Mouse (Mus musculus): ENCODE results near the gene Dis3l2. TPM values are rescaled to one million over a fixed set of nuclear protein-coding genes. Genes with fewer than 3 reads are reported as not detected.

Dis3l2 gene
- polyA plus RNA-seq, 1 experiment from 2014 or later, result 8.8 TPM

DNA sequence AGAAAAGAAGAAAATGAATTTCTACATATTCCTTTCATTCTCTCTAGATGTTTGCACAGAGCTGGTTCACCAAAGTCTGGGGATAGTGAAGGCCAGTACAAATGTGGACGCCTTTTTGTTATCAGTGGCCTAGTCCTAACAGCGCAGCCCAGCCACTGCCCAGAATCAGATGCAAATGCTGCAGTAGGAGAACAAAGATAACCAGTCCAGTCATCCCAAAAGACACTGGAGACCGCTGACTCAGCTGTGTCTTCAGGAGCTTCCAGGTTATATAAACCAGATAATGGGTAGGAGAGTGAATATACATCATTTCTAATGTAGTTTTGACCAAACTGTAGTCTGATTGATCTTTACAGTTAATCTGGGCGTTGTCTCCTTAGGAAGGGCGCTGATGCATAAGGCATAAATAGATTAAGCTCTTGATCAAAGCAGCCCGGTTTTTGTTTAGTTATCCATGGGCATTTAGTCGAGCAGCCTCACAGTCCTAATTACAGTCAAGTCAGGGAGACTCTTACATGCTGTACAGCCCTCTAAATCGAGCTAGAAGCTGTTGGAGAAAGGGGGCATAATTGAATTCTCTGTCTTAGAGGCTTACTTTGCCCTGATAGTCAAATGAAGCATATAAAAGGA is 212.9 kb downstream of the Dis3l2 start:
- peak; percentile 65 for DNase-seq

DNA sequence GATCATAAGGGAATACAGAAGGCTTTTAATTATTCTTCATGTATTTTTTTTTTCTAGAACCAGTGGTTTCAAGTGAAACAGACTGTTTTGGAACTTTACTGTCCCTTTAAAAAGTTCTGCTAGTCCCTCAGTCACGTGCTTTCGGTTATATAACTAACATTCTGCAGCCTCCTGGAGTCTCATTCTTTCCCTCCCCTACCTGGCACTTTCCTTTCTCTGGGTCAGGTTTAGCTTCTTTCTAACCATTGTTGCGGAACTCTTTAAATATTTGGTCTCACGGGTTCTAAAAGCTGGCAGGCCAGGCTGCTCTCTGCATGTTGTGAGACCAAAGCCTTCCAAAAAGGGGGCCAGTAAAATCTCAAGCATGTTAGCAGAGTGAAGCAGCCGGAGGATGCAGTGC is 222.2 kb downstream of the Dis3l2 start:
- no peak for DNase-seq
- 65% methylated on average over 5 of the region's 5 CpGs for WGBS (ENCODE audit: insufficient replicate concordance)
- Histone ChIP-seq H3K4me1 (replicated peaks) (no peaks in the 10 kb centered on the region), H3K4me3 (replicated peaks) (no peak overlapping the region), H3K36me3 (no peaks in the 10 kb centered on the region), H3K9me3 (replicated peaks) (no peaks in the 10 kb centered on the region), H3K9ac (no peak overlapping the region), H3K27ac (no peak overlapping the region), H3K4me2 (no peak overlapping the region), H3K27me3 (no peaks in the 10 kb centered on the region)
- no peak for ATAC-seq (ENCODE audit: low read depth)

More for the DNA sequence above, 212.9 kb downstream of the Dis3l2 start:
- Histone ChIP-seq H3K4me1 (replicated peaks) (peaks cover 20% of the 10 kb centered on the region), H3K9me3 (replicated peaks) (no peaks in the 10 kb centered on the region), H3K4me3 (replicated peaks) (no peak overlapping the region), H3K27ac (peak overlapping the region; percentile 73), H3K27me3 (no peaks in the 10 kb centered on the region), H3K9ac (peak overlapping the region; percentile 22; the same call in 1 of the 2 replicates), H3K4me2 (peak overlapping the region; percentile 40), H3K36me3 (no peaks in the 10 kb centered on the region)
- 22% methylated on average over 8 of the region's 8 CpGs for WGBS (ENCODE audit: insufficient replicate concordance)
- peak; percentile 99 for ATAC-seq (ENCODE audit: low read depth)

DNA sequence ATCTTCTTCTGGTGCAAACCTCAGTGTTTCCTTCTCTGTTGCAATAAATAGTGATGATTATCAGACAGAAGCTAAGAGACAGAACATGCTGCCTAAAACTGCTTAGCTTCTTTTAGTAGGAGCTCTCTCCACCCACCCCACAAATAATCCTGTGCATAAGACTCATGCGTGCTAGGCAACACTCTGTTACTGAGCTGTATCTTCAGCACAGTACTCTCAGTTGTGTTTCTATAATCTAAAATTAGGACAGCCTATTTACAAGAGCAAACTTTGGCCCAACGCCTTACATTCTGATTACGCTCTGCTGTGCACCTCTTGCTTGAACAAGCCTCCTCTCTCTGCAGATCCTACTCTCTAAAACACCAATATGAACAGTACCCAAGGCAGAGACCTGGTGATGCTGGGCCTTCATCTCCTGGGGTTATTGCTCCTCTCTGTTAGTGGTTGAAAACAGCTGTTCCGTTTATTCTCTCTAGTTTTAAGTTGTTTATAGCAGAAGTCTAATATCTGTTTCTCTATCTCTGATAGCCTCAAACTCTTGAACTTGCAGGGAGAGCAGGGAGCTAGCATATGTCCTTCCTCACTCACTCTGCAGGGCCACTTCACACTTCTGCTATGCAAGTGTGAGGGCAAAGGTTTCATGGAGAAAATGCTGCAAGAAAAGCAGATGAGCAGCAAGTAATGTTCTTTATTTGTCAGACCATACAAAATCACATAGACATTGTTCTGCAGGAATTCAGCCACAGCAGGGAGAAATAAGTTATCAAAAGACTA is 228.2 kb downstream of the Dis3l2 start:
- Histone ChIP-seq H3K9ac (no peak overlapping the region), H3K4me2 (no peak overlapping the region), H3K9me3 (replicated peaks) (no peaks in the 10 kb centered on the region), H3K27me3 (no peaks in the 10 kb centered on the region), H3K27ac (no peak overlapping the region), H3K36me3 (no peaks in the 10 kb centered on the region), H3K4me3 (replicated peaks) (no peak overlapping the region), H3K4me1 (replicated peaks) (no peaks in the 10 kb centered on the region)
- 79% methylated on average over 4 of the region's 4 CpGs for WGBS (ENCODE audit: insufficient replicate concordance)
- DNase-seq (no peak), ATAC-seq (ENCODE audit: low read depth) (no peak)

DNA sequence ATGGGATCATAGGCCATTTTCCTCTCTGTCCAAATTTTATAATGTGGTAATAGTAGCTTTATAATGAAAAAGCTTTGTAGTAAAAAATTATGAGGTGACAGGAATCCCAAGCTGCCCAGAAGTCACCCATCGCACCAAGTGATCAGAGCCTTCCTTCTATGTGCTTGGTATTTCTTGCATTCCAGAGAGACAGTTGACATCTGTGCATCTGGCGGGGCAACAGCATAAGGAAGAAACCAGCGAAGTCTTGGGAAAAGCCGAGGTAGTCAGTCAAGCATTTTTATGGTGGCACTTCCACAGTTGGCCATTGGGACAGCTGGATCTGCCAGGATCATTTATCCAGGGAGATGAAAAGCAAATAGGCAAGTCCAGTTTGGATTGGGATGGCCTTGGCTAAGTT is 229.2 kb downstream of the Dis3l2 start:
- Histone ChIP-seq H3K36me3 (no peaks in the 10 kb centered on the region), H3K4me3 (replicated peaks) (no peak overlapping the region), H3K4me1 (replicated peaks) (no peaks in the 10 kb centered on the region), H3K4me2 (no peak overlapping the region), H3K9me3 (replicated peaks) (no peaks in the 10 kb centered on the region), H3K9ac (no peak overlapping the region), H3K27me3 (no peaks in the 10 kb centered on the region), H3K27ac (no peak overlapping the region)
- WGBS (ENCODE audit: insufficient replicate concordance), result 80% methylated on average over 4 of the region's 4 CpGs
- DNase-seq (no peak), ATAC-seq (ENCODE audit: low read depth) (no peak)

DNA sequence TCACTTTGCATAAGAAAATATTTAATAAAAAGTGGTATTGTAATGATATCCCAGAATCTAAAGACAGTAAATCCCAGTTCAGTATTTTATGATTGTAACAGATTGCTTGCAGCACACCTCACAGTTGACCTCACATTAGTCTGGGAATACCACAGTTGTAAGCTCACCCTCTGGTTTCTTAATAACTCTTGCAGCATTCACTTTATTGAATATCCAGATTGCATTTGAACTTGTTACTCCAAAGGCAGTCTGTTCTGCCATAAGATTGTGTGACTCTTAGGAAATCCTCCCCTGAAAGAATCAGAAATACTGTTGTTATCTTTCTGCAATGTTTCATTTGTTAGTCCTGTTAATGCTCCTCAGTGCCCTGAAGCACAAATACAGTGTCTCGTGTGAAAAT is 230.0 kb downstream of the Dis3l2 start:
- H3K9ac ChIP-seq, result no peak overlapping the region
- DNase-seq, result no peak

GRCm38 (mm10) chr1:86951501-86952205 is 248.0 kb downstream of the Dis3l2 start:
- H3K27me3 ChIP-seq, result no peaks in the 10 kb centered on the region
- no peak overlapping the region for H3K4me2 ChIP-seq
- no peaks in the 10 kb centered on the region for H3K9me3 ChIP-seq (replicated peaks)
- no peak overlapping the region for H3K4me3 ChIP-seq (replicated peaks)
- H3K9ac ChIP-seq, result no peak overlapping the region
- no peak for ATAC-seq (ENCODE audit: low read depth)
- 53% methylated on average over 5 of the region's 5 CpGs for WGBS (ENCODE audit: insufficient replicate concordance)
- no peaks in the 10 kb centered on the region for H3K36me3 ChIP-seq
- no peak for DNase-seq
- no peak overlapping the region for H3K27ac ChIP-seq
- no peaks in the 10 kb centered on the region for H3K4me1 ChIP-seq (replicated peaks)

More for the DNA sequence above, 230.0 kb downstream of the Dis3l2 start:
- Histone ChIP-seq H3K27ac (no peak overlapping the region), H3K27me3 (no peaks in the 10 kb centered on the region), H3K4me1 (replicated peaks) (no peaks in the 10 kb centered on the region), H3K4me2 (no peak overlapping the region), H3K36me3 (no peaks in the 10 kb centered on the region), H3K4me3 (replicated peaks) (no peak overlapping the region), H3K9me3 (replicated peaks) (no peaks in the 10 kb centered on the region)
- 59% methylated on average over 1 of the region's 1 CpGs for WGBS (ENCODE audit: insufficient replicate concordance)
- no peak for ATAC-seq (ENCODE audit: low read depth)

DNA sequence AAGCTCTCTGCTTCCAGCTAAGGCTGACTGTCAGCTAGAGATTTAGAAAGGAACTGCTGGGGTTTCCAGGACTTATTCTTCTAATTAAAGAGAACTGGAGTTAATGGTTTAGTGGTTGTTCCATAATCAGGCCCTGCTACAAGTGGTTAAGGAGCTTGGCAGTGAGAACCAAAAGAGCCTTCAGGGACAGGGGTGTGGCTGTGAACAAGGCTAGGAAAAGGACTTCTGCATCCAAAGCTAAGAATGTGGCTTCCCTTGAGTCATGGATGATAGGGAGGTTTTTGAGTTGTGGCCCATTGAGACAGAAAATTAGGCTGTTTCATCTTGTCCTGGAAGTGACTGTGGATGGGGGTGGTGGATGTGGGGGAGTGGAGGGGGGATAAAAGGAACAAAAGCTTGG is 252.2 kb downstream of the Dis3l2 start:
- DNase-seq (no peak), ATAC-seq (ENCODE audit: low read depth) (no peak)
- Histone ChIP-seq H3K27ac (no peak overlapping the region), H3K27me3 (no peaks in the 10 kb centered on the region), H3K9me3 (replicated peaks) (no peaks in the 10 kb centered on the region), H3K36me3 (no peaks in the 10 kb centered on the region), H3K4me3 (replicated peaks) (no peak overlapping the region), H3K9ac (no peak overlapping the region), H3K4me1 (replicated peaks) (no peaks in the 10 kb centered on the region), H3K4me2 (no peak overlapping the region)

- DNase-seq (no peak), ATAC-seq (ENCODE audit: low read depth) (no peak)
- H3K27ac ChIP-seq, result no peak overlapping the region
- H3K9me3 ChIP-seq (replicated peaks), result no peaks in the 10 kb centered on the region
- no peak overlapping the region for H3K4me3 ChIP-seq (replicated peaks)
- H3K4me1 ChIP-seq (replicated peaks), result 0 out of 2 replicates have a peak, but pooled peaks cover 7% of the 10 kb centered on the region
- WGBS (ENCODE audit: insufficient replicate concordance), result 54% methylated on average over 6 of the region's 6 CpGs
- no peak overlapping the region for H3K9ac ChIP-seq
- no peaks in the 10 kb centered on the region for H3K27me3 ChIP-seq
- no peak overlapping the region for H3K4me2 ChIP-seq
- no peaks in the 10 kb centered on the region; the same call in 1 of the 2 replicates for H3K36me3 ChIP-seq
Measured at GRCm38 (mm10) chr1:86968261-86968964, 264.8 kb downstream of the Dis3l2 start.

DNA sequence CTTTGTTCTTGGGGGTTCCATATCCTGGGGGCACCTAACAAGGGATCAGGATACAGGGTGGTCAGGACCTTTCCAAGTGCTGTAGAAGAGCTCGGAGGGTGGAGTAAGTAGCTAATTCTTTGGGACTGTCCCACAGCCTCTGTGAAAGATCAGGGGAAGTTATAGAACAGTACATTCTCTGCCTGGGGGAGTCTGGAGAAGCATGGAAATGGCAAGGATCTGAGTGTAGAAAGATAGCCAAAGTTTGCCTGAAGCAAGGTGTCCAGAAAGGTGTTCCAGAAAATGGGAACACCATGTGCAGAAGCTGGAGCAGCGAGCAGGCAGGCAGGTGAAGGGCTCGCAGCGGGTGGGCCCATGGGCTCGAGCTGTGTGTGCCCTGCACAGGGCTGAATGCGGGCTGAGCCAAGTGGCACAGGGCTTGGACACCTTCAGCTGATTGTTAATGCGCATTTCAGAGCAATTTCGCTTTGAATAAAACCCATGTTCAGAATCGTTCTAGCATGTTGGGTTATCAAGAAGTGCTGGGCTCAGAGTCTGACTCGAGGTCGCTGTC is 265.6 kb downstream of the Dis3l2 start:
- Histone ChIP-seq H3K4me2 (no peak overlapping the region), H3K9ac (no peak overlapping the region), H3K36me3 (no peaks in the 10 kb centered on the region; the same call in 1 of the 2 replicates), H3K4me3 (replicated peaks) (no peak overlapping the region), H3K9me3 (replicated peaks) (no peaks in the 10 kb centered on the region), H3K4me1 (replicated peaks) (no peaks in the 10 kb centered on the region), H3K27me3 (no peaks in the 10 kb centered on the region), H3K27ac (no peak overlapping the region)
- DNase-seq (no peak), ATAC-seq (ENCODE audit: low read depth) (no peak)
- WGBS (ENCODE audit: insufficient replicate concordance), result 73% methylated on average over 11 of the region's 11 CpGs

- DNase-seq, result no peak
Measured at GRCm38 (mm10) chr1:86972693-86973092, 269.1 kb downstream of the Dis3l2 start.

GRCm38 (mm10) chr1:86977018-86977417 is 273.4 kb downstream of the Dis3l2 start:
- Histone ChIP-seq H3K4me3 (replicated peaks) (no peak overlapping the region), H3K9me3 (replicated peaks) (no peaks in the 10 kb centered on the region), H3K27me3 (no peaks in the 10 kb centered on the region), H3K27ac (no peak overlapping the region), H3K4me1 (replicated peaks) (no peaks in the 10 kb centered on the region), H3K9ac (no peak overlapping the region), H3K36me3 (no peaks in the 10 kb centered on the region; the same call in 1 of the 2 replicates), H3K4me2 (no peak overlapping the region)
- ATAC-seq (ENCODE audit: low read depth) (no peak), DNase-seq (no peak)
- WGBS (ENCODE audit: insufficient replicate concordance), result 68% methylated on average over 1 of the region's 1 CpGs

More at GRCm38 (mm10) chr1:86972693-86973092, 269.1 kb downstream of the Dis3l2 start:
- Histone ChIP-seq H3K9me3 (replicated peaks) (no peaks in the 10 kb centered on the region), H3K36me3 (no peaks in the 10 kb centered on the region; the same call in 1 of the 2 replicates), H3K27me3 (no peaks in the 10 kb centered on the region), H3K9ac (no peak overlapping the region), H3K4me1 (replicated peaks) (no peaks in the 10 kb centered on the region), H3K4me3 (replicated peaks) (no peak overlapping the region), H3K27ac (no peak overlapping the region), H3K4me2 (no peak overlapping the region)
- ATAC-seq (ENCODE audit: low read depth), result no peak
- 31% methylated on average over 1 of the region's 1 CpGs for WGBS (ENCODE audit: insufficient replicate concordance)

All from liver, embryonic 13.5 days (tissue).